Mouse (Mus musculus) thymus, adult 2 months (tissue): ENCODE results near the gene Kcna7.

Source experiments
- CTCF ChIP-seq: fragments of 200-500 bp; IDR thresholded peaks from 2 replicates; pipeline ENCODE4 v1.5.1; 2012; ENCODE audit warnings: mild to moderate bottlenecking, control low read depth, low read length, moderate library complexity, borderline replicate concordance; ENCODE audit not compliant: control insufficient read depth, poor library complexity, insufficient read depth; ENCODE audit errors: extremely low read depth
- POLR2A ChIP-seq: fragments of 200-500 bp; IDR thresholded peaks from 2 replicates; pipeline ENCODE4 v1.6.1; 2012; ENCODE audit warnings: mild to moderate bottlenecking, low read length, control low read depth, moderate library complexity; ENCODE audit not compliant: control insufficient read depth, poor library complexity, insufficient read depth; ENCODE audit errors: extremely low read depth

DNA sequence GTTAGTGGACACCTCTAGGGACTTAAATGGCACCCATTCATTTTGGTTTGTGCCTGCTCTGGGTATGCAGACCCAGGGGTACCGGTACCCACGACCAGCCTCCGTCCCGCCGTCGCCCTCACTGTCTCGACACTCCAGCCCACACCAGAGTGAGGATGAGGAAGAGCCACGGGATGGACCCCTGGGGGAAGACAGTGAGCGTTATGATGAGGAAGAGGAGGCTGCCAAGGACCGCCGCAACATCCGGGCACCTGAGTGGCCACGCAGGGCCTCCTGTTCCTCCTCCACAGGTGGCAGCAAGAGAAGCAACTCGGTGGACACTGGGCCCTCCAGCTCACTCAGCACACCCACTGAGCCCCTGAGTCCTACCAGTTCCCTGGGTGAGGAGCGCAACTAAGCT, 49.5 kb downstream of the Kcna7 start:
- no peak for TF ChIP-seq POLR2A
- TF ChIP-seq CTCF: no peak
